Mouse (Mus musculus) inflammation-experienced regulatory T-cells, adult 6 months (primary cell): ENCODE results near the gene Gabarap. TPM values are rescaled to one million over a fixed set of nuclear protein-coding genes. Genes with fewer than 3 reads are reported as not detected.

Experiments
- ATAC-seq: one replicate; pipeline ENCODE4 v1.8.0; 2017
- polyA plus RNA-seq, 3 experiments: library from polyadenylated mRNA; unstranded; fragments of 100-300 nt; shearing (Covaris generic); gene quantifications; one replicate each; pipeline ENCODE4 v1.2.1; 2017

Gene Gabarap
- polyA plus RNA-seq, 3 experiments from 2014 or later = 352 to 384 (median 366) TPM

DNA sequence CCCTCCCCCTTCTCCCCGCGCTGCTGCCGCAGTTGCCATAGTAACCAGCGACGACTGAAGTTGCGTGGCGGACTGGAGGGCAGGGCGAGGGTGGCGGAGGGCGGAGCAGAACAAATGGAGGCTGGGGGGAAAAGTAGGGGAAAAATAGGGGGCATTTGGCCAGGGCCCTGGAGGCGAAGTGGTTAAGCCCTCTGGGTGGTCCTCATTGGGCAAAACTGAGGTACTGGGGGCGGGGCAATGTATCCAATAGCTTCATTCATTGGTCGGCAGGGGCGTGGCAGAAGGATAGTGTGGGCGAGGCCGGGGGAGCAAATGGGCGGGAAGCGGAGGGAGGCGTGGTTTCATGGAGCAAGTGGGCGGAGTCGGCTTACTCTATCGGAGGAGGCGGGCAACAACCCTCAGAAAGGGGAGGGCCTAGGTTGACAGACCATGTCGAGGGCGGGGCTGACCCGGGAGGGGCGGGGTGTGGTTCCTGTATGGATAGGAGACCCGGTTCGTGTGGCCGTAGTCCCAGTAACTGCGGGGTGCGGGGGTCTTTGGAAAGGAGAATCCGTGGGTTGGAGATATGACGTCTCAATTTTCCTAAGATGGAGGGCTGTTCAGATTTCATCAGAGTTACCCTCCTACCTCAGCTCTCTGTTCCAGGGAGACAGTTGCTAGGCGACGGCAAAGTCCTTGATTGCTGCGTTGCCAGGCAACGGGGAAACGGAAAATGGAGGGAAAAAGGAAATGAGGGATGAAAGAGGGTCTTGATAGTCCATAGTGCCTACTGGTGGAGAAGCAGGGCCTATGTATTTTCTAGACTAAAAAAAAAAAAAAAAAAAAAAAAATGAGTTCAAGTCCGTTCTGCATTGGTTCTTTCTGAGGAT, 30.6 kb downstream of the Gabarap start:
- ATAC-seq = peak; percentile 69

DNA sequence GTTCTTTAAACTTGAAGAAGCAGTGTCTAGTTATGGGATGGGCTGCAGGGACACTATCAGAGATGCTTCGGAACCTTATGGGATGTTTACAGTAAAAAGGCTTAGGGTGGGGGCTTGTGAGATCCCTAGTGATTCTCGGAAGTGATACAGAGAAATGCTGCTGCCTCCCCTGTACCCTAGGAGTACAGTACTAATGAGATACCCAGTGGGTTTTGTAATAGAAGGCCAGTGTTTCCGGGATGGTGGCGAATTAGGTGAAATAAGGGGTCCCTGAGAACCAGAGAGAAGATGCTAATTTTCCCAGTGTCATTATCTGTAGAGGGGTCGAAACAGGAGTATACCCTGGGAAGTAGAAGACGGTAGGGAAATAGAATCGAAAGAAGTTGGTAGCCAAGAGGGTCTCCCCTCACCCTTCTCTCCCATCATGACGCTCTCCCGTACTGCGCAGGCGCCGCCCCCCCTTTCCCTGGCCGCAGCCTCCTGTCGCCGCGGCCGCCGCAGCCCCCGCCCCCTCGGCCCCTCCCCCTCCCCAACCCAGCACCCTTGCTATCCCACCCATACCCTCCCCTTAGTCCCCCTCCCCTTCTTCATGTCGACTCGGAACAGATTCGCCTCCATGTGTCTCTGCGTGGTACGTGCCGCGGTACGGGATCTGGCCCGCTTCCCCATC, 32.7 kb downstream of the Gabarap start:
- ATAC-seq = no peak

DNA sequence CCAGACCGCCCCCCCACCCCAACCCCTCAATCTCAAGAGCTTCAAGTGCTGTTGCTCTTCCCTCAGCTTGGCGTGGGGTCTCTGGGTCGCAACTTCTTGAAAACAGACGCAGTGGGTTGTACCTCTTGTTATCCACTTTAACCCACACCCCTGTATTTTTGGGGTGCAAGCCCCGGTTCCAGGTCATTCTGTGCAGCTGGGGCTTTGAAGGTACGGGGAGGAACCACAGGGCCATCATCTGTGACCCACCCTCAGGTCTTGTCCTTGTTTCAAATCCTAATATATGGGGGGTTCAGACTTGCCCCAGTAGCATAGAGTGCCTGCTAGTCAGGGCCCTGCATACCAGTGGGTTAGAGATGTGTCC, 33.2 kb downstream of the Gabarap start:
- ATAC-seq = no peak

DNA sequence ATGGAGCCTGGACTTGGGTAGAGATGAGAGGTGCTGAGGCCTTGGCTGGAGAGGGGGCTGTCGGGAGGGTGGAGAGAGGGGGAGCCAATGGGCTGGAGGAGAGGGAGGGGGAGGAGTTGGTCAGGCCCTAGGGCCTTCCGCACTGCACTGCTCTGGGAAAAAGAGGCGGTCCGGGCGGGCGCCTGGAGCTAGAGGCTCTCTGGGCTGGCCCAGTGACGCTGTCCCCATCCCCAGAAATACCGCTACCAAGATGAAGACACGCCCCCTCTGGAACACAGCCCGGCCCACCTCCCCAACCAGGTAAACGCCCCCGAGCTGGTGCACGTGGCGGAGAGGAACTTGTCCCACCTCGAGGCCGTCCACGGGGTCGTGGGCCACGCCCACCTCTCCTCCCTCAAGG, 35.7 kb downstream of the Gabarap start:
- no peak for ATAC-seq

DNA sequence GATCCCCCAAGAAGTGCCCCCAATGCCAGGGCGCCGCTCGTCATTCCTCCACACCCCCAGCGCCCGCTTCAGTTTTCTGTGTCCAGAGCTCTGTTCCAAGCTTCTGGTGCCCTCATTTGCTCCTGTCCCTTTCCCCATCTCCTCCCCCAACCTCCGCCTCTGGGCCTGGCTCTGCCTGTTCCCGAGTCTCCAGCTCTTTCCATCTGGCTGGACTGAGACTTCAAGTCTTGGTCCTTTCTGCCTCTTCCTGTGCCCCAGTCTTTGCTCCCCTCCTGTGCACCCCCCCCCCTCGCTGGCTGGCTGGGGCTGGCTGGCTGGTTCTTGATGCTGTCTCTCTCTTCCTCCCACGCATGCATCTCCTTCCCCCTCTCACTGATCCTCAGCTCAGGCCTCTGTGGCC, 36.5 kb downstream of the Gabarap start:
- no peak for ATAC-seq

DNA sequence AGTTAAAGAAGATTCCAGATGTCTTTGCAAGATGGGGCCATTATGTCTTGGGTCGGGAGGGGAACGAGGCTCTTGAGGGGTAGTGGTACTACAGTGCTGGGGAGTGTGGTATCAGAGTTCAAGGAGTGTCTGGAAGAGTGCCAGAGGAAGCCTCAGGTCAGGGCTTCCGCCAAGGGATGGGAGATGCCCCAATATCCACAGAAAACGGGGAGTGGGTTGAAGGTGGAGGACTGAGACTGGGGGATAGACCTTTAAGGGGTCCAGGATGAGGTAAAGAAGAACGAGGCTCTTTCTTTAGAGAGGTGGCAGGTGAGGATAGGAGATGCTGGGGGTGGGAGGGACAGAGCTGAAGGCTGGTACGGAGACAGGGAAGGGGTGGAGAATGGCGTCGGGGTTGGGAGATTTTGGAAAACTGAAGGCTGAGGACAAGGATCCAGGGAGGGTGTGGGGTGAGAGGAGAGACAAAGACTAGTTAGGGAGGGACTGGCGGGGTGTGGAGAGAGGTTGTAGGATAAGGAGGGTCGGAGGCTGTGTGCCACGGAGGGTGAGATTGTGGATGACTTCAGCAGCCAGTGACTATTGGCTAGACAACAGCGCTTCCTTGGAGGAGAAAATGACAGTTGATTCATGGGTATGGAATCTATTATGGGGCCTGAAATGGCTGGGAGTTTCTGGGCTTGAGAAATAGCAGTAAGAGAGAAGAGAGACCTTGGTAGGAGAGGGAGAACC, 37.6 kb downstream of the Gabarap start:
- ATAC-seq = no peak

DNA sequence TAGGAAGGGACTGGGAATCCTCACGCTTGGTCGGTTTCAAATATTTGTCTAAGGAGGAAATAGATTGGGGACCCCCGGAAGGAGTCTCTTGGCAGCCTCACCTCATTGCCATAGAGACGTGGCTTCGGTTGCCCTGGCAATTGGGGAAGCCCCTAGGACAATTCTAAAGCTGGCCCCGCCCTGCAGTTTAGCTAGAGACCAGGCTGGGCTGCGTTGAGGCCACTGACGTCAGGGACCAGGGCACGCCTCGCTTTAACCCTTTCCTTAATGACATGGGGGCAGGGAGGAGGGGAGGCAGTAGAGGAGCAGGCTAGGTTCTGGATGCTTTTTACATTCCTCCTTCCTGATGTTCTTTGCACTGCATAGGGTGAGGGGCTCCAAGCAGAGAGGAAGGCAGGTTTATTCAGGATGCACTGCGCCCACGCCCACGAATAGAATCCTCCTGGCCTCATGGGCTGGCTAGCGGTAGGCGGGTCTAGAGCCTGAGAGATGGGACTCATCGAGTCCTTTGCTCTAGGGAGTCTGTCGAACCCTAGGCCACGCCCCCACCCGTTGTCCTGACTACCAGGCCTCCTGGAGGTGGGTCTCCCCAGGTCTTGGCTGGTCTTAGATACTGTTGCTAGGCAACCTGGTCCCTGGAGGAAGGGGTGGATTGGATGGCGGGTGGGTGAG, 38.3 kb downstream of the Gabarap start:
- peak; percentile 89 for ATAC-seq

DNA sequence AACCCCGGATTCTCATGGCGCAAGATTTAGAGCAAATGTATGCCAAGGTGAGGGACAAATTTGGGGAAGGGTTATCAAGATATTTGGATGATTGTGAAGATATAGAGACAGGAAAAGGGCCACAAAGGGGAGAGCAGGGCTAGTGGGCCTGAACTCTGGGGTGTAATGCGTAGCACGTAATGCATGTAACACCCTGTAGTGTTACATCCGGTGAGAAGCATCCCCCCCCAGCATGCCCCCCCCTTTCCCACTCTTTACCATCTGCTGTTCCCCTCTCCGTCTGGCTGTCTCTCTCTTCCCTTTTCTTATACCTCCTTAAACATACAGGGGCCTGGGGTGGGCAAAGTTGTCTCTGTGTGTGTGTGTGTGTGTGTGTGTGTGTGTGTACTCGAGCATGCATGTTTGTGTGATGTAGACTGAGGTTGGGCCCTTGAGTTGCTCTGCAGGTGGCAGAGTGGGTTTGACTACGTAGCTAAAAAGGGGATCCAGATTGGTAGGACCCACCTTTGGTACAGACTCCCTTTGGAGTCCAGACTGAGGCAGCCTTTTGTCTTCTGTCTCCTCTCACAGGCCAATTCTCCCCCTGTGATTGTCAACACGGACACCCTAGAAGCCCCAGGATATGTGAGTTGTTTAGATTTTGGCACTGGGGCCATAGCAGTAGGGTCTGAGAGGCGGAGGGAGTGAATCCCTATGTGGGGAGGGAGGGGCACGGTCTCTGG, 39.0 kb downstream of the Gabarap start:
- ATAC-seq = peak; percentile 38

DNA sequence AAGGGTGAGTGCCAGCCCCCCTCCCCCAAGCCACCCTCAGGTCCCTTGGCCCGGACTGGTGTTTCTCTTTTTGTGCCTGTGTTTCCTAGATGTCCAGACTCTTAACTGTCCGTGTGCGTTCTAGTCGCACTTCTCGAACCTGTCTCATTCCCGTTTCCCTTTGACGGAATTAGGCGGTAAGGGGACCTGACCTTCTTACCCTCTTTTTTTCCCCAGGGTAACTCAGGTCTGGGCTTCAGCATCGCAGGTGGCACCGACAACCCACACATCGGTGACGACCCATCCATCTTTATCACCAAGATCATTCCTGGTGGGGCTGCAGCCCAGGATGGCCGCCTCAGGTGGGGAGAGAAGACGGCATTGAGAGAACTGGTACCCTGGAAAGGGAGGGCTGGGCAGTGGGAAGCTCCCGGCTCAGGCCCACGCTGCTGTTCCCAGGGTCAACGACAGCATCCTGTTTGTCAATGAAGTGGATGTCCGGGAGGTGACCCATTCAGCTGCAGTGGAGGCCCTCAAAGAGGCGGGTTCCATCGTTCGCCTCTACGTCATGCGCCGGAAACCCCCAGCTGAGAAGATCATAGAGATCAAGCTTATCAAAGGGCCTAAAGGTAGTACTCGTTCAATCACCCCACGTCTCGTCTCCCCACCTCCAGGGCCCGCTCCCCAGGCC, 39.8 kb downstream of the Gabarap start:
- ATAC-seq = no peak

DNA sequence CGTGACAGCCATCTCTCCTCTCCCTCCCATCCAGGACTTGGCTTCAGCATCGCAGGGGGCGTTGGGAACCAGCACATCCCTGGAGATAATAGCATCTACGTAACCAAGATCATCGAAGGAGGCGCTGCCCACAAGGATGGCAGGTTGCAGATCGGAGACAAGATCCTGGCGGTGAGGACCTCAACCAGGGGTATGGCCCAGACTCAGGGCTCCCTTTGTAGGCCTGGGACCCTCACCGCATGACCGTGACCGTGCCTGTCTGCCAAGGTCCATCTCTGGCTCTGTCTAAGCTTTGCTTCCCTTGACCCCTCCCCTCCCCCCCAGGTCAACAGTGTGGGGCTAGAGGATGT, 40.4 kb downstream of the Gabarap start:
- ATAC-seq = no peak

DNA sequence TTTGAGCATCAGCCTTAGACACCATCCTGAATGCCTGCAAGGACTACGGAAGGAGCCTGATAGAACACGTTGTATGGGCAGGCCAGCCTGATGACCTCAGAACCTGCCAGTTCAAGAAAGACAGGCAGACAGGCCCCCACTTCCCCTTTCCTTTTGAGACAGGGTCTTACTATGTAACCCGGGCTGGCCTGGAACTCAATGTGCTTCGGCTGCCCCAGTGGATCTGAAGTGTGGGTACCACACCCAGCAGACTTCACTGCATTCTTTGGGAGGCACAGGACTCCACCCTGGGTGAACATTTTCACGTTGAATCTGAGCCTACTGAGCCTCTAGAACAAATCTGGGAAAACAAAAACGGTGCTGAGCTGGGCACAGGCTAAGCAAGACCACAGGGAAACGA, 47.2 kb downstream of the Gabarap start:
- ATAC-seq = no peak

DNA sequence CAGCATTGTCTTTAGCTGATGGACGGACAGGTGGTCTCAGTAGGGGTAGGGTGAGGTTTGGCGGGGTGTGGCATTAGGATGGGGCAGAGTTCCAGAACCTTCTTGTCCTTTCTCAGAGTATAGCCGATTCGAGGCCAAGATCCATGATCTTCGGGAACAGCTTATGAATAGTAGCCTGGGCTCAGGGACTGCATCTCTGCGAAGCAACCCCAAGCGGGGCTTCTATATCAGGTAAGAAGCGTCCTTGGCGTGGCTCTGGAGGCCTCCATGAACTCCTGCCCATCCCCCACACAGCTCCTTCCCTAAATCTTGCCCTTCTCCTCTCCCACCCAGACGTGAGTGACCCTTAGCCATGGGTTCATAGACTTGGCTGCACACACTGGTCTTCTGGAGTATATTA, 48.7 kb downstream of the Gabarap start:
- no peak for ATAC-seq

DNA sequence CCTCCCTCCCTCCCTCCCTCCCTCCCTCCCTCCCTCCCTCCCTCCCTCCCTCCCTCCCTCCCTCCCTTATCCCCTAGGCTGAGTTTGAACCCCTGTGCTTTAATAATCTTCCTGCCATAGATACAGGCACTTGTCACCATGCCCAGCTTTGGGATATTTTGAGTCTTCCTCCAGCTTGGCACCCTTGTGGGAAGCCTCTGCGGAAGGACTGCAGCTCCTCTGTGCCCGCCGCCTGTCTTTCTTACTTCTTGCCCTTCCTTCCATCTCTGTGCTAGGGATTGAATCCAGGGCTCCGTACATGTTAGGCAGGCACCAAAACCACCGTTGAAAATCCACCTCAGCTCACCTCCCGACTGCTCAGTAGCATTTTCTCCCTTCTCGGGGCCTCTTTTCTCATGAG, 49.2 kb downstream of the Gabarap start:
- no peak for ATAC-seq

DNA sequence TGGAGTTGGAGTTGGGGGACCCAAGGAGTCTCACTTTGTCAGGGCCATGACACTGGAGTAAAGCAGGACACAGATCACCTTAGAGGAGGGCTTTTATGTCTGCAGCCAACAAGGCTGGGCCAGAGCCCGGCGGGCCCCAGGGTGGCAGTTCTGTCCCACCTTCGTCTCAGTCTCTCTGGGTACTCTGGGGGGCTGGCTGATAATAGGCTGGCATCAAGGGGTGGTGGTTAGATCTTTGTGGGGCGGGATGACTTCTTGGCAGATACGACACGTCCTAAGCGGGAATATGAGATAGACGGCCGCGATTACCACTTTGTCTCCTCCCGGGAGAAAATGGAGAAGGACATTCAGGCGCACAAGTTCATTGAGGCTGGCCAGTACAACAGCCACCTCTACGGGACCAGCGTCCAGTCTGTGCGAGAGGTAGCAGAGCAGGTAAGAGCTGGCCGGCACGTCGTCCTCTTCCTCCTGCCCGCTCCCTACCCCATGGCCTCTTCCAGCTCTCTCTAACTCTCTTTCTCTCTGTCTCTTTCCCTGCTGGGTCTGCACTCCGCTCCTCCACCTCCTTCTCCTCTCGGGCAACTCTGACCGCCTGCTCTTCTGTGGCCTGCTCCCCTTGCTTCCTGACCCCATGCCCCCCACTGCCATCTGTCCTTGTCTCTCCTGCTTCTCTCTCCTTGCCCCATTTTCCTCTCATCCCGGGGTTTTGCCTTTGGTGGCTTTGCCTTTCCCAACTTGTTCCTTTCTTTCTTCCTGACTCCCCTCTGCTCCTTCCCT, 51.6 kb downstream of the Gabarap start:
- no peak for ATAC-seq

DNA sequence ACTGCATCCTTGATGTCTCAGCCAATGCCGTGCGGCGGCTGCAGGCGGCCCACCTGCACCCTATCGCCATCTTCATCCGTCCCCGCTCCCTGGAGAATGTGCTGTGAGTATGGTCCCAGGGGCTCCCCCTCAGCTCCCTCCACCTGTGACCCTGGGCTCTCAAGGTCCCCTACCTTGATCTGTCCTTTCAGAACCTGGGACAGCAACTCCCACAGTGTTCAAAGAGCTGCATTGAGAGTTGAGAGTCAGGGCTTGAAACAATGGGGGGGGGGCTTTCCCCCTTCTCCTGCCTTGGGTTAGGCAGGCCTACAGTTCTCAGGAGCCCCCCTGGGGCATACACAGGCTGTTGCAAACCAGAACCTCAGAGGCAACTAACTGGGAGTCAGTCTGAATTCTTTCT, 52.7 kb downstream of the Gabarap start:
- ATAC-seq = no peak

Other genes starting within 250 kb of the Gabarap start
- 10 to 100 TPM; 27.3 to 28.4 (median 27.7) TPM for gene Polr2a, start 232.5 kb upstream of the Gabarap start, polyA plus RNA-seq
- not detected for gene Slc35g3, start 229.2 kb upstream of the Gabarap start, polyA plus RNA-seq
- gene Zbtb4, start 225.2 kb upstream of the Gabarap start, polyA plus RNA-seq = 10 to 100 TPM in 2 of 3 experiments, 1 to 10 TPM in 1; 4.3 to 13.9 (median 11.8) TPM
- 1 to 10 TPM; 1.7 to 2.5 (median 1.8) TPM for gene Chrnb1, start 195.2 kb upstream of the Gabarap start, polyA plus RNA-seq
- gene Fgf11, start 189.3 kb upstream of the Gabarap start, polyA plus RNA-seq = not detected
- gene Tmem102, start 185.5 kb upstream of the Gabarap start, polyA plus RNA-seq = not detected
- not detected for gene Gm39566, start 175.8 kb upstream of the Gabarap start, polyA plus RNA-seq
- not detected for gene Spem2, start 172.7 kb upstream of the Gabarap start, polyA plus RNA-seq
- not detected for gene Spem1, start 169.0 kb upstream of the Gabarap start, polyA plus RNA-seq
- 1 to 10 TPM in 2 of 3 experiments, under 1 TPM in 1; 0.60 to 2.5 (median 1.2) TPM for gene Nlgn2, start 153.4 kb upstream of the Gabarap start, polyA plus RNA-seq
- gene Tmem256, start 152.6 kb upstream of the Gabarap start, polyA plus RNA-seq = 100 to 1,000 TPM; 124 to 157 (median 131) TPM
- gene Plscr3, start 144.8 kb upstream of the Gabarap start, polyA plus RNA-seq = 10 to 100 TPM in 2 of 3 experiments, 1 to 10 TPM in 1; 7.3 to 20.2 (median 17.7) TPM
- under 1 TPM in 1 of 3 experiments, not detected in 2; 0.19 TPM for gene Tnk1, start 132.4 kb upstream of the Gabarap start, polyA plus RNA-seq
- gene Tmem95, start 113.1 kb upstream of the Gabarap start, polyA plus RNA-seq = not detected
- gene Kctd11, start 109.7 kb upstream of the Gabarap start, polyA plus RNA-seq = 1 to 10 TPM in 1 of 3 experiments, under 1 TPM in 2; 0.58 to 1.5 (median 0.59) TPM
- 100 to 1,000 TPM; 229 to 289 (median 266) TPM for gene Acap1, start 95.6 kb upstream of the Gabarap start, polyA plus RNA-seq
- gene 2810408A11Rik, start 90.2 kb upstream of the Gabarap start, polyA plus RNA-seq = under 1 TPM; 0.39 to 0.98 (median 0.63) TPM
- gene Neurl4, start 90.1 kb upstream of the Gabarap start, polyA plus RNA-seq = 1 to 10 TPM; 5.2 to 9.6 (median 9.0) TPM
- gene Gps2, start 77.3 kb upstream of the Gabarap start, polyA plus RNA-seq = 100 to 1,000 TPM in 2 of 3 experiments, 10 to 100 TPM in 1; 91.9 to 128 (median 122) TPM
- gene Eif5a, start 69.2 kb upstream of the Gabarap start, polyA plus RNA-seq = 1,000 to 10,000 TPM; 1,103 to 1,192 (median 1,160) TPM
- not detected for gene Ybx2, start 55.3 kb upstream of the Gabarap start, polyA plus RNA-seq
- not detected for gene Slc2a4, start 43.0 kb upstream of the Gabarap start, polyA plus RNA-seq
- 1 to 10 TPM in 1 of 3 experiments, not detected in 2; 1.1 TPM for gene Cldn7, start 26.4 kb upstream of the Gabarap start, polyA plus RNA-seq
- 10 to 100 TPM; 25.8 to 35.6 (median 29.3) TPM for gene Ctdnep1, start 10.0 kb upstream of the Gabarap start, polyA plus RNA-seq
- 10 to 100 TPM; 61.5 to 78.3 (median 68.5) TPM for gene Elp5, start 8.6 kb upstream of the Gabarap start, polyA plus RNA-seq
- gene Phf23, start 4.6 kb downstream of the Gabarap start, polyA plus RNA-seq = 10 to 100 TPM; 32.7 to 38.3 (median 36.0) TPM
- gene Dvl2, start 9.5 kb downstream of the Gabarap start, polyA plus RNA-seq = 1 to 10 TPM; 2.5 to 5.0 (median 4.9) TPM
- gene Acadvl, start 24.3 kb downstream of the Gabarap start, polyA plus RNA-seq = 100 to 1,000 TPM; 110 to 132 (median 128) TPM
- gene Dlg4, start 25.8 kb downstream of the Gabarap start, polyA plus RNA-seq = 10 to 100 TPM in 2 of 3 experiments, 1 to 10 TPM in 1; 7.1 to 14.6 (median 11.2) TPM
- gene Asgr1, start 62.9 kb downstream of the Gabarap start, polyA plus RNA-seq = not detected
- not detected for gene Asgr2, start 101.5 kb downstream of the Gabarap start, polyA plus RNA-seq
- gene Mgl2, start 139.2 kb downstream of the Gabarap start, polyA plus RNA-seq = not detected
- gene Clec10a, start 165.1 kb downstream of the Gabarap start, polyA plus RNA-seq = under 1 TPM in 1 of 3 experiments, not detected in 2; 0.67 TPM
- gene Slc16a11, start 221.6 kb downstream of the Gabarap start, polyA plus RNA-seq = under 1 TPM in 1 of 3 experiments, not detected in 2; 0.52 TPM
- gene Slc16a13, start 229.9 kb downstream of the Gabarap start, polyA plus RNA-seq = 1 to 10 TPM; 2.3 to 4.3 (median 3.2) TPM
- gene Bcl6b, start 238.7 kb downstream of the Gabarap start, polyA plus RNA-seq = under 1 TPM in 1 of 3 experiments, not detected in 2; 0.39 TPM
- 100 to 1,000 TPM; 133 to 147 (median 134) TPM for gene 0610010K14Rik, start 246.8 kb downstream of the Gabarap start, polyA plus RNA-seq
- 10 to 100 TPM in 1 of 3 experiments, 1 to 10 TPM in 2; 2.7 to 11.1 (median 6.1) TPM for gene Gm21988, start 248.7 kb downstream of the Gabarap start, polyA plus RNA-seq
- gene Rnasek, start 248.7 kb downstream of the Gabarap start, polyA plus RNA-seq = 100 to 1,000 TPM; 207 to 275 (median 255) TPM